Mouse (Mus musculus): ENCODE data around the gene Erc1.
"Not testable (repeated sequence)": the region's sequence is repeated elsewhere in the genome, so short reads cannot be mapped to it uniquely, and the experiment has no call there.

Gene Erc1

GRCm38 (mm10) chr6:119848034-119848695 is at the start of gene Erc1:
Gene Erc1, minus strand, starts transcription at chr6:119848167.
- peak; percentile 69 for DNase-seq (ENCODE audit: low read depth)

GRCm38 (mm10) chr6:119892711-119893110 is 44.7 kb upstream of the Erc1 start:
- DNase-seq (ENCODE audit: low read depth), result no peak

- no peak for DNase-seq (ENCODE audit: low read depth)
Observed at GRCm38 (mm10) chr6:119883151-119883550, 35.2 kb upstream of the Erc1 start.

- DNase-seq (ENCODE audit: low read depth), result no peak
Observed at GRCm38 (mm10) chr6:119864341-119865034, 16.5 kb upstream of the Erc1 start.

- DNase-seq (ENCODE audit: low read depth), result no peak
Observed at GRCm38 (mm10) chr6:119861519-119861918, 13.6 kb upstream of the Erc1 start.

GRCm38 (mm10) chr6:119860236-119860635 is 12.3 kb upstream of the Erc1 start:
- no peak for DNase-seq (ENCODE audit: low read depth)

- DNase-seq (ENCODE audit: low read depth), result no peak
Observed at GRCm38 (mm10) chr6:119855471-119855870, 7.5 kb upstream of the Erc1 start.

GRCm38 (mm10) chr6:119854156-119854555 is 6.2 kb upstream of the Erc1 start:
- DNase-seq (ENCODE audit: low read depth), result no peak

- no peak for DNase-seq (ENCODE audit: low read depth)
Observed at GRCm38 (mm10) chr6:119849858-119850257, 1.9 kb upstream of the Erc1 start.

- DNase-seq (ENCODE audit: low read depth), result no peak
Observed at GRCm38 (mm10) chr6:119849348-119849709, 1.4 kb upstream of the Erc1 start.

GRCm38 (mm10) chr6:119848696-119849347 is 855 bp upstream of the Erc1 start:
- no peak for DNase-seq (ENCODE audit: low read depth)

GRCm38 (mm10) chr6:119847518-119848033 is 391 bp downstream of the Erc1 start:
- DNase-seq (ENCODE audit: low read depth), result no peak

GRCm38 (mm10) chr6:119846751-119847517 is 1.0 kb downstream of the Erc1 start:
- DNase-seq (ENCODE audit: low read depth), result no peak

GRCm38 (mm10) chr6:119829951-119830350 is 18.0 kb downstream of the Erc1 start:
- DNase-seq (ENCODE audit: low read depth), result no peak

- DNase-seq (ENCODE audit: low read depth), result no peak
Observed at GRCm38 (mm10) chr6:119828165-119828564, 19.8 kb downstream of the Erc1 start.

- no peak for DNase-seq (ENCODE audit: low read depth)
Observed at GRCm38 (mm10) chr6:119826701-119827100, 21.3 kb downstream of the Erc1 start.

- DNase-seq (ENCODE audit: low read depth), result no peak
Observed at GRCm38 (mm10) chr6:119822216-119822615, 25.8 kb downstream of the Erc1 start.

- DNase-seq (ENCODE audit: low read depth), result no peak
Observed at GRCm38 (mm10) chr6:119821158-119821557, 26.8 kb downstream of the Erc1 start.

- no peak for DNase-seq (ENCODE audit: low read depth)
Observed at GRCm38 (mm10) chr6:119818541-119818940, 29.4 kb downstream of the Erc1 start.

GRCm38 (mm10) chr6:119815426-119815825 is 32.5 kb downstream of the Erc1 start:
- DNase-seq (ENCODE audit: low read depth), result no peak

GRCm38 (mm10) chr6:119813055-119813454 is 34.9 kb downstream of the Erc1 start:
- not testable (repeated sequence) for DNase-seq (ENCODE audit: low read depth)

Measured in c-Kit-positive CD71-negative TER-119-negative erythroid progenitor cells, embryonic 14.5 days (primary cell).